Mouse (Mus musculus): ENCODE results near the gene Gm10772.
"Not testable (repeated sequence)": the region's sequence is repeated elsewhere in the genome, so short reads cannot be mapped to it uniquely, and the experiment has no call there.

Gene Gm10772

GRCm38 (mm10) chr13:66227473-66227872 lies at the start of gene Gm10772:
Gene Gm10772 (minus strand): TSS chr13:66227573.
- DNase-seq, result not testable (repeated sequence)

DNA sequence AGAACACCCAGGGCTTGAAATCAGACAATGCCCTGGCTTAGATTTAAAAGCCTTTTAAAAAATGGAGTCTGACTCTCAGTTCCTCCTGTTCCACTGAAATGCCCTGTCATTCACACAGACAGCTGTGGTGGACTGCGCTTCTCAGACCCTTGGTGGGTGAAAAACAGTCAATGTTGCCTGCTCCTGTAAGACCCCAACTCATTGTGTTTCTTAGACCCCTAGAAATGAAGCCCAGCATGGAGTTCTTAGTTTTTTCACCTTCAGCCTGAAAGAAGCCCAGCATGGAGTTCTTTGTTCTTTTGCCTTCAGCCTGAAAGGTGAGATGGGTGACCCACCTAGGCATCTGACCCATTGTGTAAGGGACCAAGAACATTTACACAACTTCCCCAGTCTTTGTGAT lies 36.5 kb upstream of the Gm10772 start:
- not testable (repeated sequence) for DNase-seq

GRCm38 (mm10) chr13:66263141-66263540 lies 35.8 kb upstream of the Gm10772 start:
- DNase-seq, result not testable (repeated sequence)

GRCm38 (mm10) chr13:66214349-66214748 lies 13.0 kb downstream of the Gm10772 start:
- DNase-seq, result no peak

- not testable (repeated sequence) for DNase-seq
Measured at GRCm38 (mm10) chr13:66213811-66214210, 13.6 kb downstream of the Gm10772 start.

DNA sequence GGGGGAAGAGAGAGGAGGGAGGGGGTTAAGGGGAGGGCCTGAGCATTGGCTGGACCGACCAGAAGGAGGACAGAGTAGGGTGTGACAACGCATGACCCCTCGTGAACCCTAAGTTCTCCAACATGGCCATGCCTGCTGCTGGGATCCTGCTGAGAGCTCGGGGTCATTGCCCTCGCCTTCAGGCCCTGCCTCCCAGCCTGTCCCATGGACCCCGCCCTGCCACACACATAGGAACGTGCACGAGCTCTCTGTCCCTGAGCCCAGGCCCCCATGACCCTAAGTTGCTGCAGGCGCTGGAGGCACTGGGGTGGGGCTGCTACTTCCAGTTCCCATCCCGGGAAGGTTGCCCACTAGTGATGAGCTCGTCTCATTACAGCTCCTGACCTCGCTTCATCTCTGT lies 48.2 kb downstream of the Gm10772 start:
- DNase-seq, result not testable (repeated sequence)

All from lung, postnatal 4 days (tissue).